Mouse (Mus musculus) mesoderm, embryonic 11.5 days (tissue): ENCODE data around the gene Glp1r.

ENCODE experiments used
- DNase-seq: peaks from one replicate; pipeline ENCODE4 v3.0.0-alpha.2; 2012; ENCODE audit warnings: low read depth, low spot score

The Glp1r gene

DNA sequence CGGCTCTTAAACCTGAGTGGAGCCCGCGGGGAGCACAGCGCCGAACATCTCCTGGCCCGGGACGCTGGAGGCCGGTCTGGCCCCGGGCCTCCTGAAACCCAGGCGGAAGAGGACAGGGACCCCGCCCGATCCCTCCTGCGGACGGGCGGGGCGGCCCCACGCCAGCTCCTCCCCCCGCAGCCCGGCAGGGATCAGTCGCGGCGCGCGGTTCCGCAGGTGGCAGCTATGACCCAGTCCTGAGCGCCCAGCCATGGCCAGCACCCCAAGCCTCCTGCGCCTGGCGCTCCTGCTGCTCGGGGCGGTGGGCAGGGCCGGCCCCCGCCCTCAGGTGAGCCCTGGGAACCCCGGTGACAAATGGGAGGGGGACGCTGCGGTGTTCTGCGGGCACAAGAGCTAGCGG lies at the start of gene Glp1r:
Glp1r (plus strand) TSS at position 191 of the 400 bp plus-strand sequence.
- DNase-seq: no peak

DNA sequence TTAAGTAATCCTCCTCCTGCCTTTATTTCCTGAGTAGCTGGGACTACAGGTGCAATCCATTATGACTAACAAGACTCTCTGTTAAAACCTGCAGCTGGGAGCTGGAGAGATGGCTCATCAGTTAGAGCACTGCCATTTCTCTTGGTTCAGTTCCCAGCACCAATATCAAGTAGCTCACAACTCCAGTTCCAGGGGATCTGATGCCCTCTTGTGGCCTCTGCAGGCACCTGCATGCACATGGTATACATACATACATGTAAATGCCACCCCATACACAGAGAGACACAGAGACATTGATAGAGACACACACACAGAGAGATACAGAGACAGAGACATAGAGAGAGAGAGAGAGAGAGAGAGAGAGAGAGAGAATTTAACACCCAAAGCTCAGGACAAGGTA lies 49.3 kb upstream of the Glp1r start:
- no peak for DNase-seq

DNA sequence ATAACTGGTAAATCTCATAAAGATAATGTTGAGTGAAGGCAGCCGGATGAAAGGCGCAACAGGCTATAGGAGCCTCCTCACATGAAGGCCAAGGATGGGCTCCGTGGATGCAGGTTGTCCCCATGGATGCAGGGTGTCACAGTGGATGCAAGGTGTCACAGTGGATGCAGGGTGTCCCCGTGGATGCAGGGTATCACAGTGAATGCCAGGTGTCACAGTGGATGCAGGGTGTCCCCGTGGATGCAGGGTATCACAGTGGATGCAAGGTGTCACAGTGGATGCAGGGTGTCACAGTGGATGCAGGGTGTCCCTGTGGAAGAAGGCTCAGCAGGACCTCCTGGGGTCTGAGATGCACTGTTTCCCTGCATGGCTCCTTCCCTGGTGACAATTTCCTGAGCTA lies 44.3 kb upstream of the Glp1r start:
- no peak for DNase-seq

DNA sequence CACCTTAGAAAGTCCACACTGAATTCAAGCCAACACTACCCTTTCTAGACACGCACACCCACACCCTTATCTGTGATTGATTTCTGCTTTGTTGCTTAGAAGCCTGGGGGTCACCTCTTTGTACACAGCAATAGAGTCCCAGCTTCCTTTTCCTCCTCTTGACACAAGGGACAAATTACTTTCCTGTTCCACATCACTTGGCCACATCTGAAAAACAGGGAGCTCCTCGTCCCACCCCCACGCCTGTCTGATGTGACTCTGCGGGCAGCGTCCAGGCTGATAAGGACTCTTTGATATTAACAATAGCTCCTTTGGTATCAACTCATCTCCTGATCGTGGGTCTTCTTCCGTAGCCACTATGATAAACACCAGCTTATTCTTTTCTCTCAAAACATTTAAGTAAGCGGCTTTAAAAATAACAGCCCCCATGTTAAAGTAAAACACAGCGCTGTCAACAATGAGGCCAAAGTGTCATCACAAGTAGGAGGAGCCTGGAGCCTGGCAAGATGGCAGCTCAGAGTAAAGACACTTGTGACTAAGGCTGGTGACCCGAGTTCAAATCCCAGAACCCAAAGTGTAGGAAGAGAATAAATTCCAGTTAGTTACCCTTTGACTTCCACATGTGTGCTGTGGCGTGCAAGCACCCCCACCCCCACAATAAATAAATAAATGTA lies 42.9 kb upstream of the Glp1r start:
- DNase-seq: no peak

DNA sequence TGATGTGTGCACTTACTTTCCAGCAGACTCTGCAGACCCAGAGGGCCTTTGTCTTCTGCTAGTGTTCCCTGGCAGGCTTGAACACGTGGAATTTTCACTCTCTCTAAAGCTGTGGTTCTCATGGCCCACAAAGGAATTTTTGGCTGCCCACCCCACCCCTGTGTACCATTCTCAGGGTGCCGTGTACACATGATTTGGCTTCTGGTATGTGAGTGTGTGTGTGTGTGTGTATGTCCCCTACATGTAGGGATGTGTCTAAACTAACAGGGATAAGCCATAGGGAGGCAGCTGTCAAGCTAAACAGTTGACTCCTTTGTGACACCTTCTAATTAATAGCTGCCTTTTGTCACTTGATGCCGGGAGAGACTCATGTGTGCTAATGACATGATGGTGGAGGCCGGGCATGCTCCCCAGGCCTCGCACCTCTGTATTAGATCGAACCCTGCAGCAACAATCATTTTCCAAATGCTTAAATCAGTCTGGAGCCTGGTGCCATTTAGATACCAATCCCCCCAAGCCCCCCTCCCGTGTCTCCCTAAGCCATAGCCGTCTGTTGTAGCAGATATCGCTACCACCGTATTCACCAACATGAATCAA lies 41.5 kb upstream of the Glp1r start:
- peak; percentile 55 for DNase-seq

DNA sequence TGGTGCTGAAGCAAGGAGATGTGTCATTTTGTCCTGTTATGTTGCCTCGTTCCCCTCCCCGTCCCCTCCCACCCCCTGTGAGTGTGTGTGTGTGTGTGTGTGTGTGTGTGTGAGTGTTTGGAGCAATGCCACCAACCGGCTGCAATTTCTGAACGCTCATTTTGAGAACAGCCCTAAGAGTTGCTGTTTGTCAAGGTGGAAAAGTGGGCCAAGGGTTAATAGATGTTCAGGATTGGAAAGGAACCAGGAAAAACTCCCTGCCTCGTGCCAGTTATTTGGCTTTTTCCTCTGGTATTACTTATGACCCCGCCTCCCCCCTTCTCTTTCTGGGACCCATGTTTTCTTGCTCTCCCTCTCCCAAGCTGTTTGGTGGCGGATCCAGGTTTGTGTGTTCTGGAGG lies 41.0 kb upstream of the Glp1r start:
- no peak for DNase-seq

DNA sequence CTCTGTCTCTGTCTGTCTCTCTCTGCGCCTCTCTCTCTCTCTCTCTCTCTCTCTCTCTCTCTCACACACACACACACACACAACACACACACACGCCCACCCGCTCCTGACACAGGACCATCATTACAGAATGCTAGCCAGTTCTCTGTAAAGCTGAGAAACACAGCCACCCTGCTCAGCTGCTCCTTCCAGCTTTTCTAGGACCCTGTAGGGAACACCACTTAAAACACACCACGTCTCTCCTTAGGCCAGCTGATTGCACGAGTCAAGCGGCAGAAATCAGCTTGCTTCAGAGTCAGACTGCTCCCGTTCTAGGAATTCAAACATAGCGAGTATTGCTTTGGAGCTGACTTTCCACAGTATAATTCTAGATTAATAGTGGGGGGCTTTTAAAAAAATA lies 35.3 kb upstream of the Glp1r start:
- no peak for DNase-seq

DNA sequence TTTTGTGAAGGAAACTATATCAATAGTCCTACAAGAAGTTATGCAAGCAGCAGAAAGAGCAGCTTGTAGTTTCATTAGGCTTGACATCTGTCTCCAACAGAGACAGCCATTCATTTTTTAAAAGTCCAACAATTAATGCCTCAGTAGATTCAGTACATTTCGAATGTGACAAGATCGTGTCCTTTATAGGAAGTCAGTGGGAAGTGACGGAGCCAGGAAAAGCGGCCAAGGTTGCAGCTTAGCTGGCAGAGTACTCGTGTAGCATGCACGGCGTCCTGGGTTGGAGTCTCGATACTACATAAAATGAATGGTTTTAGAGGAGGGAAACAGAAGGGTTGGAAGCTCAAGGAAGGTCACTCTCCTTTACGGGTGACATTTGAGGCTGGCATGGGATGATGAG lies 34.7 kb upstream of the Glp1r start:
- DNase-seq: no peak

DNA sequence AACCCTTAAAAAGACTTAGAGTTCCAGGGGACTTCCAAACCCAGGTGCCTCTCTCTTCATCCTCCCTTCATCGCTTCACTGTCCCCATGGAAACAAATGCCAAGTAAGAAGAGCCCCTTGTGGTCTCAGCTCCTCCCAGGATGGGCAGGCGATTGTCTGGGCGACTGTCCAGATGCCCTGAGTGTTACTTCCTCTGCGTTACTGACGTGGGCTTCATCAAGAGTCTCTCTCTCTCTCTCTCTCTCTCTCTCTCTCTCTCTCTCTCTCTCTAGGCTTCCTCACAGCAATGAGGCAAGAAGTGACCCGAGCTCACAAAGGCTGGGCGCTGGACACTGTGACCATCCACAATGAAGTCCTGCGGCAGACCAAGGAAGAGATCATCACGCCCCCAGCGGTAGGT lies 30.6 kb upstream of the Glp1r start:
- DNase-seq: no peak

DNA sequence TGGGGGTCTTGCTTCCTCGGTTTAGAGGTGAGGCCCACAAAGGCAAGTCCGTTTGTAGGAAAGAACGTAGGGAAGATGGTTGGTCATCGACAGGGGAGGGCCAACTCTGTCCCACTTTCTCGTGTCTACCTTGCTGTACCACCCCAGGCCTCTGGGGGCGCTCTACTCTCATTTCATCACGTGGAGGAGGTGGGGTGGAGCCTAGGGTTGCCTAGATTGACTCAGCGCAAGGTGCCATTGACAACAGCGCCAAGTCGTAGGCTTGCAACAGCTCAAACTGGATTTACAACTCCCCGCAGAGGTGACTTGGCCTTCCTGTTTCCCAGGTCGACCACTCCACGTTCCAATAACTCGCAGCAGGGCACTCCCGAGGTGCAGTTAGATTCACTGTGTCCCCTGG lies 27.3 kb upstream of the Glp1r start:
- no peak for DNase-seq

DNA sequence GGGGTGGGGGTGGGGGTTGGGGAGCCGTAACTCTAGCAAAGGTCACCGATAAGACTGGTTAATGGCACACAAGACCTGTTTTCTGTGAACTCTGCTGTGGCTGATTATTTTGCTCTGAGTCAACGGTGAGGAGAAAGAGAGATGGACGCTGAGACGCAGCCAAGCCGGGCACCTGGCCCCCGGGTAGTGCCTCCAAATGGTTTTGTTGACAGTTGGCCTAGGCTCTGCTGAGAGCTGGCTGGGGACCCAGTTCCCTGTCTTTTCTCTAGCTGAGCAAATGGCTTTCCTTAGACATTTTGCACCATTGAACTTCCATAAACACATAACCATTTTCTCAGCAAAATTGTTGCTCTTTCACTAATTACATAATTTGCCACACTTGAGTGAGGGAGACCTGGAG lies 24.2 kb upstream of the Glp1r start:
- DNase-seq: no peak

DNA sequence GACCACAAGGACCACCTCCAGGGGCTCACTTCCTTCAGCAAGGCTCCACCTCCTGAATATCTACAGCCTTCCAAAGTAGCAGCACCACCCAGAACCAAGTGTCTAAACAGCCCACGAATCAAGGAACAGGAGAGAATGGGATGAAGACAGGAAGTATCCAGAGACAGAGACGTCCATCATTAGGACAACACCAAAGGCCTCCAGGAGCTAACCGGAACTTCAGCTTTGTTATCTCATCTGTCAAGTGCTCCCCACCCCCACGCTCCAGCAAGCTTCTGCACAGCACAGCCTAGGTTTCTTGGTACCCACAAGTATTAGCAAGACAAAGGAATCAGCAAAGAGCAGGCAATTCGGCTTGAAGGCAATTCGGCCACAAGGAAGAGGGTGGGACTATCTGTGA lies 23.0 kb upstream of the Glp1r start:
- DNase-seq: no peak

DNA sequence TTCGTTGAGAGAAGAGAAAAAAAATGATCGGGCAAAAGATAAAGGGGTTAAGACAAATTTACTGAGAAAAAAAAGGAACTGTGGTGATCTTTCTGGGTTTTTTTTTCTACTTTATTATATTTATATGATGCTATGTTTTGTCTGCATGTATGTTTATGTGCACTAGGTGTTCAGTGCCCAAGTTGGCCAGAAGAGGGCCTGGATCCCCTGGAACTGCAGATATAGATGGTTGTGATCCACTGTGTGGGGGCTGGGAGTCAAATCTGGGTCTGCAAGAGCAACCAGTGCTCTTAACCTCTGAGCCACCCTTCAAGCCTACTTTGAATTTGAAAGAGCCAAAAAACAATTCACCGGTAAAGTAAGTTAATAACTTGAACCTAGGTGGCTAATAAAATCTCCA lies 21.2 kb upstream of the Glp1r start:
- DNase-seq: no peak

DNA sequence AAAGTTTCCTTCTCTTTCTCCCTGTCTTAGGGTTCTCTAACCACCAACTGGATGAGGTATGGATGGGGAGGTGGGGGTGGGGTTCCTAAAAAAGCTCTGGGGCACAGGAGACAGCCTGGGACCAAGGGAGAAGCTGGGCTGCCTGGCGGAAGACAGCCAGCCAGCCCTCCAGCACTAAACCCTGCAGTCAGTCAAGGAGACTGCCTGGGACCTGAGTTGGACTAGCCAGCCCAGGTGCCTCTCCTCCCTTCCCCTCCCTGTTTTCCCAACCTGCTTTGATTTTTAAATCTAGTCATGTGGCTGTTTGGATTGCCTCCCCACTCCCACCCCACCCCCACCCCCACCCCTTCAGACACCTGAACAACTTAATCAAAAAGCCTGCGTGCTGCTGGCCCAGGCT lies 20.6 kb upstream of the Glp1r start:
- no peak for DNase-seq

DNA sequence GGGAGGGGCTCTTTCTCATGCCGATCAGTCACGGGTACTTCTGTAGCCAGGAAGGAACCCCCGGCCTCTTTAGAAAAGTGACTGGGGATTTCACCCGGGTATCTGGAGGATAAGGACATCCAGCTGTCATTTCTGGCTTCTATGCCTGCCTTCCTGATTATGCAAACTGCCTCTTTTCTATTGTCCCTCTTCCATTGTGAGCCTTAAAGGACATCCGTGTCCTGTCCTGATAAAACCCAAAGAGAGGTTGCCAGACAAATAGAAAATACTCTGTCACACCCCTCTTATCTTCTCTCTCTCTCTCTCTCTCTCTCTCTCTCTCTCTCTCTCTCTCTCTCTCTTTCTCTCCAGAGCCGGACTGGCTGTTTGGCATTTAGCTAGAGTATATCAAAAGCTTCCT lies 19.4 kb upstream of the Glp1r start:
- no peak for DNase-seq

DNA sequence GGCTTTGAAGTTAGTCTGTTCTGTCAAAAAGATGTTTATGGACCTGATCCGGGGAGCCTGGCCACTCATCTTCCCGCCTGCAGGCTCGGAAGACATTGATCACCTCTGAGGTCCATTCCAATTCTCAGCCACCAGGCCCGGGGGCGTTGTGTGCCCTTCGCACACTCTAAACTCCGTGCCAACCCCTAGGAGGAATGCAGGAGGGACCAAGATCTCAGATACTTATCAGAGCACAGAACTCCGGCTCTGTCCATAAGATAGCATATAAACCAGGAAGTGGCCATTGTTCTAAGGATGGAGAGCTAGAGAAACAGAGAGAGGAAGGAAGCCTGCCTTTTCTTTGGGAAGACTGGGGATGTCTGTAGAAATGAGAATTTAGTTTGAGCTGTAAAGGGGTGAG lies 18.1 kb upstream of the Glp1r start:
- no peak for DNase-seq

DNA sequence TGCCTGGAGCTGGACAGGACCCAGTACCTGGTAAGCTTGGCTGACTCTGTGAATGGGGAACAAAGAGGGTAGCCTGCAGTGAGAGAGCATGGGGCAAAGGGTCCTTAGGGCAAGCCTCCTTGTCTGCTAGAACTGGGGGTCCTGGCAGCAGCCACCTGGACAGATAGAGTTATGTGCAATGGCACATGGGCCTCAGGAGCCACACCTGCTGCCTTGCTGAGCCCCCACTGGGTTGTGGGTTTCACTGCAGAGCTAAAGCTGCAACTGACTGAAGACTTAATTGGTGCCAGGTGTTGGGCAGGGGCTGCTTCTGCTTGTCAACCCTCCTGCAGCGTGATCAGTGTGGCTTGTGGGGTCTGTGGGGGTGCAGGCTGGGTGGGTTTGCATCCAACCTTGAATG lies 9.5 kb upstream of the Glp1r start:
- peak; percentile 77 for DNase-seq

DNA sequence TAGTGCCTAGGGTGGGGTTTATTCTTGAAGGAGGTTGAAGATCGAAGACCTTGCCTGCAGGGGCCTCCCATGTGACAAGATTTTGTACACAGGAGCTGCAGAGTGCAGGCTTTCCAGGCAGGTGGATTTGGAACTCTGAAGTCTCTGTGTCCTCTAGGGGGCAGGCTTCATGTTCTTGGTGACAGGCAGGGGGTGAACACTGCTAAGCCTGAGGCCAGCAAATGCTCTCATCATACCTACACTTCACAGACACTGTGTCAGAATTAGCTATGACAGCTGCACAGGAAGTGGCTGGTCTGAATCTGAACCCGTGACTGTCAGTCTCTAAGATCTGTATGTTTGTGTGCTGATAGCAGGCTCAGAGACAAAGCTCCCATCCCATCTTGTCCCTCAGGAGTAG lies 8.9 kb upstream of the Glp1r start:
- DNase-seq: peak; percentile 65

DNA sequence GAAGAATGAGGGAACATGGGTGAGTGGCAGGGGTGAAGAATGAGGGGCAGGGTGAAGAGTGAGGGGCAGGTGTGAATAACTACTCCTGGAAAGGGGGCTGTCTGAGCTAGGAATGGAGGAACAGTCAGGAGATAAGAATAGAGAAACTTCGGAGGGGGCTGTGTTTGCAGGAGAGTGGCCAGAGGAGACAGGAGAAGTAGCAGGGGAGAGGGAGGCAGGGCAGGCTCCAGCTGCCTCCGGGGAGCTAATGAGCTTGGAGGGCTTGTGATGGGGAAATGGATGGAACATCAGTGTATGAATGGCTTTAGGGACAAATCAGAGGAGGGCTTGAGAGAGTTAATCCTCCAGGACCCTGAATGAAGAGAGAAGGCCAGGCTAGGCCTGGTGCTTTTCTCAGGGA lies 4.5 kb upstream of the Glp1r start:
- DNase-seq: no peak

DNA sequence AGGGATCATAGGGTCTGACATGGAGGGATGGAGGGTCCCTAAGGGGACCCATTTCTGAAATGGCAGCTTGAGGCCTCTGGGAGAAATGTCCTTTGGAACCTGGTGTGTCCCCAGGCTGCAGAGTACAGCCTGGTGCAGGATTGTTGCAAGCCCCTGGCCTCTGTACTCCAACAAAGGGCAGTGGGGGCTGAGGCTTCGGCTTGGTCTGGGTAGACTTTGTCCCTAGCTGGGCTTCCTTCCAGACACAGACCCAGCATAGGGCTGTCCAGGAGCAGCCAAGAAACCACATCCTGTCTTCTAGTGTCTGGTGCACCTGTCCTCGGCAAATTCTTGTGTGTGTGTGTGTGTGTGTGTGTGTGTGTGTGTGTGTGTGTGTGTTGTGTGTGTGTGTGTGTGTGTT lies 2.5 kb downstream of the Glp1r start:
- no peak for DNase-seq

DNA sequence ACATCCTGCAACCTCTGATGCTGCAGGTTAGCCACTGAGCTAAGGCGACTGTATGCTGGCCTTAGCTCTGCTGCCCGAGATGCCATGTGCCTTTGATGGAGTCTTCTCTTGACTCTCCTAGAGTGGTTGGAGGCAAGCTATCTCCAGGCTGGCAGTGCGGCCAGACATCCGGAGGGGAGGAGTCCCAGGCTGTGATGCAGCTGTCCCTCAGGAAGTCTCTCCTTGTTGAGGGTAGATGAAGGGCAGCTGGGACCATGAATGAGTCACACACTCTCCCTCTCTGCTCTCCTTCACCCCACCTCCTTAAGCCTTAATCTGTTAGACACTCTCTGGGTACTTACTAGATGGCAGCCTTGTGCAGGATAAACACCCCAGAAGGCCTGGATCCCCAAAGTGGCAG lies 6.0 kb downstream of the Glp1r start:
- DNase-seq: no peak

DNA sequence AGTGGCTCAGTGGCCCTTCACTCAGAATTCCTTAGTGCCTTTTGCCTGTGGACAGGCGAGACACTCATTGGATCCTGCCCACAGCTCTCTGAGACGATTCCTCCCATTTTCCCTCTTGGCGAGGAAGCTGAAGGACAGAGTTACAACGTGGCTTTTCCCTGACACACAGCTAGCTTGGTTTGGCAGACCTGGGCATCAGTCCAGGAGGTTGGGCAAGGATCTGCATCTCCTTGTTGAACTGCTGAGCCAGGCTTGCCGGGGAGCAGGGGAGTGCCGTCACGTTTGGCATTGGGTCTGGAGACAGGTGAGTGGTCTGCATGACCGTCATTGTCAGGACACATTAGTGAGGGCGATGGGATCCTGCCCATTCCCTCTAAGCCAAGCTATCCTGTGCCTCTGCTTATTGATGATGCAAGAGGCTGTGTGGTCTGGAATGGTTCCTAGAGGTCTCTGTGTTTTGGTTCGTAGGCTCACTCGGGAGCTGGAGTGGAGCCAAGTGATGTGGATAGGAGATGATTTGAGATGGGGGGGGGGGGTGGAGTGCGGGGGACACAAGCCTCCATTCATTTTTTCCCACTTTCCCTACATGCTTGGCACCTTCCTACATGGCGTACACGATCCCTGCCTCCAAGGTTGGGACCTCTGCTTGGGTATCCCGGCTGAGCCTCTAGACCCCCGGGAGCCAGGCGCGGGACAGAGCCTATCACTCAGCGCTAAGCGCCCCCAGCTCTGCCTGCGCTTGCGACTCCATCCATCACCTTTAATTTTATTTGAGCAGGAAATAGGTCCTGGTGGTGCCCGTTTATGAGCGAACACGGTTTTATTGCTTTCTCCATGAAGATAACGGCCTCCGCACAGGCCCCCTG lies 9.5 kb downstream of the Glp1r start:
- DNase-seq: peak; percentile 39

DNA sequence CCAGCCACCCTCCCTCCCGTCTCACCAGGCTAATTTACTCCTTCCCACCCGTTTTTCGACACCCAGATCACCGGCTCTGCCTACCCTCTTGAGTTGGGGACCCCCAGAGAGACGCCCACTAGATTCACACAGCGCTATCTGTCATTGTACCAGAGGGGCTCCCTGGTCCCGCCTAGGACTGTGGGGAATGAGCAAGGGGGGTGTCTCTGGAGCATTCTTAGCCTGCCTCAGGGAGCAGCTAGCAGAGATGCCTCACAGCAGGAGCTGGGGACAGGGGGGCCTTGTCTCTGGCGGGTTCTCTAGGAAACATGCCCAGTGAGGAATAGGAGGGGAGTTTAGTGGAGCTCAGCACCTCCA lies 10.1 kb downstream of the Glp1r start:
- no peak for DNase-seq
